ENCODE assay signal across 22 mouse cellular contexts in genomic region chr10:4671876-4672275, GRCm38 (mm10).
DNase-seq lines count a peak whose midpoint lies in the region; ATAC-seq and TF ChIP-seq lines count a peak whose summit lies in the region.
"Had no signal": no experiment of that assay in that cellular context is flagged by ENCODE, and none has a peak within 500 bp of the region (broad histone marks: within the 10 kb centered on the region; RNA-seq: fewer than 3 reads in every experiment).

No protein-coding gene starts in this region.

- no peaks in the 10 kb centered on the region for H3K36me3 ChIP-seq in liver, adult 2 months (ENCODE audit: control insufficient read depth, insufficient read depth, low read length)
- no peaks in the 10 kb centered on the region for H3K36me3 ChIP-seq in liver, embryonic 11.5 days (ENCODE audit: control insufficient read depth, insufficient read depth, low read length)
- H3K36me3 ChIP-seq: forebrain, embryonic 10.5 days; hindbrain, embryonic 10.5 days; liver, embryonic 12.5 days; neural tube, embryonic 15.5 days had no signal

- no peak overlapping the region for H3K4me2 ChIP-seq in liver, embryonic 11.5 days
- H3K4me2 ChIP-seq: liver, embryonic 12.5 days; neural tube, embryonic 15.5 days had no signal

- no peak for TF ChIP-seq CTCF in gastrocnemius, adult 2 months (IDR thresholded peaks at IDR 0.05)
- no peak for TF ChIP-seq CTCF in liver, adult 2 months (IDR thresholded peaks at IDR 0.05; ENCODE audit: low read depth, low read length)

- DNase-seq in gastrocnemius, adult 2 months: peak; percentile 57
- no peak for DNase-seq in gastrocnemius, postnatal 14 days
- peak; percentile 93 for DNase-seq in liver, adult 2 months (ENCODE audit: extremely low read depth, low read depth, low spot score)
- no peak for DNase-seq in liver, embryonic 11.5 days (ENCODE audit: low spot score)
- peak; percentile 40 for DNase-seq in testis, postnatal 14 days (ENCODE audit: low spot score)
- DNase-seq in testis, postnatal 10 days (ENCODE audit: low spot score): no peak
- peak; percentile 46 for DNase-seq in skeletal muscle tissue, adult 2 months (ENCODE audit: low read depth, low spot score)
- DNase-seq in right cerebral cortex, adult 18-20 months: no peak
- DNase-seq: cerebellum, adult 2 months; cerebellum, postnatal 36 days; forebrain, postnatal 0 days; left cerebral cortex, postnatal 4 days had no signal

- no peaks in the 10 kb centered on the region for H3K79me2 ChIP-seq in liver, adult 2 months (ENCODE audit: control insufficient read depth, insufficient read depth, low read length)

- no peak overlapping the region for H3K9ac ChIP-seq in liver, adult 2 months (ENCODE audit: low read depth, low read length)
- no peak overlapping the region for H3K9ac ChIP-seq in liver, embryonic 11.5 days (ENCODE audit: low read depth, low read length)
- H3K9ac ChIP-seq: forebrain, postnatal 0 days; liver, embryonic 12.5 days; neural tube, embryonic 15.5 days had no signal

- H3K9me3 ChIP-seq in liver, embryonic 11.5 days (ENCODE audit: control insufficient read depth, low read length): no peaks in the 10 kb centered on the region
- H3K9me3 ChIP-seq: forebrain, embryonic 10.5 days; hindbrain, embryonic 10.5 days; liver, embryonic 12.5 days; megakaryocyte, embryonic 14.5 days; neural tube, embryonic 15.5 days had no signal

- no peaks in the 10 kb centered on the region for H3K27me3 ChIP-seq in liver, adult 2 months (ENCODE audit: control insufficient read depth, insufficient read depth, low read length)
- no peaks in the 10 kb centered on the region for H3K27me3 ChIP-seq in liver, embryonic 11.5 days (replicated peaks; ENCODE audit: control insufficient read depth, insufficient read depth, low read length)
- H3K27me3 ChIP-seq: CH12.LX; liver, embryonic 12.5 days; neural tube, embryonic 15.5 days had no signal

- WGBS in liver, adult 2 months: 19% methylated on average over 3 of the region's 3 CpGs
- WGBS in liver, embryonic 11.5 days: 69% methylated on average over 3 of the region's 3 CpGs

- peaks cover 5% of the 10 kb centered on the region; the same call in 1 of the 2 replicates for H3K4me1 ChIP-seq in liver, adult 2 months (ENCODE audit: control insufficient read depth, insufficient read depth, low read length)
- no peaks in the 10 kb centered on the region for H3K4me1 ChIP-seq in liver, embryonic 11.5 days (replicated peaks; ENCODE audit: control insufficient read depth, insufficient read depth, low read length)
- H3K4me1 ChIP-seq: forebrain, embryonic 10.5 days; hindbrain, embryonic 10.5 days; liver, embryonic 12.5 days; megakaryocyte, embryonic 14.5 days; neural tube, embryonic 15.5 days had no signal

- H3K4me3 ChIP-seq in gastrocnemius, adult 2 months: no peak overlapping the region
- H3K4me3 ChIP-seq in liver, adult 2 months (ENCODE audit: insufficient read depth, low read depth, low read length): no peak overlapping the region
- no peak overlapping the region for H3K4me3 ChIP-seq in liver, embryonic 11.5 days (ENCODE audit: low read depth, low read length)
- H3K4me3 ChIP-seq: forebrain, embryonic 10.5 days; hindbrain, embryonic 10.5 days; left cerebral cortex, adult 2 months; liver, embryonic 12.5 days; megakaryocyte, embryonic 14.5 days; neural tube, embryonic 15.5 days had no signal

- H3K27ac ChIP-seq in gastrocnemius, adult 2 months: peak overlapping the region; percentile 35
- peak overlapping the region; percentile 57 for H3K27ac ChIP-seq in liver, adult 2 months (replicated peaks; ENCODE audit: insufficient read depth, low read depth, low read length)
- H3K27ac ChIP-seq in liver, embryonic 11.5 days (ENCODE audit: low read depth, low read length): no peak overlapping the region
- H3K27ac ChIP-seq: forebrain, embryonic 10.5 days; hindbrain, embryonic 10.5 days; hindbrain, postnatal 0 days; left cerebral cortex, adult 2 months; liver, embryonic 12.5 days; neural tube, embryonic 15.5 days had no signal

- intact Hi-C loops in gastrocnemius, adult 2 months (cut with DNase I): loop anchor here (5.0 kb wide), 2 partner anchors 40 to 50 kb away; no protein-coding TSS in a partner anchor
- intact Hi-C loops in gastrocnemius, postnatal 14 days (cut with DNase I; ENCODE audit: low total_unique reads): no loop called here

- no peak for TF ChIP-seq POLR2A in liver, adult 2 months (IDR thresholded peaks at IDR 0.05; ENCODE audit: extremely low read depth, insufficient read depth, low read length)

- no peak for ATAC-seq in liver, embryonic 11.5 days (replicated peaks; ENCODE audit: low FRiP score)
- ATAC-seq: forebrain, postnatal 0 days; hindbrain, postnatal 0 days; intestine, postnatal 0 days; liver, embryonic 12.5 days; midbrain, embryonic 16.5 days had no signal

Comparison
In these comparisons a context has a peak if more than half of its experiments do, and no peak if none do; other contexts are left out.
1. DNase-seq: peak in gastrocnemius, adult 2 months (single experiment), liver, adult 2 months (single experiment), testis, postnatal 14 days (single experiment) and skeletal muscle tissue, adult 2 months (single experiment); none in gastrocnemius, postnatal 14 days (single experiment), liver, embryonic 11.5 days (single experiment), testis, postnatal 10 days (single experiment) and right cerebral cortex, adult 18-20 months (single experiment).